Mouse (Mus musculus) heart, embryonic 14.5 days (tissue): ENCODE measurements around the gene Yju2. TPM values are rescaled to one million over a fixed set of nuclear protein-coding genes. Genes with fewer than 3 reads are reported as not detected.
A peak's percentile ranks its signal among the peaks of the same experiment; 100 is the strongest.

Experiments
- ATAC-seq: fragments of 200-750 bp; cut with Nextera tagmentation; 2 replicates; pipeline ENCODE4 v1.8.0; 2017; ENCODE audit warnings: low read depth, moderate TSS enrichment; ENCODE audit not compliant: insufficient number of reproducible peaks, insufficient read depth, low FRiP score
- H3K27ac ChIP-seq, 2 experiments: fragments of 200-500 bp in 1 of 2; fragments of 300-500 bp in 1 of 2; sonication (generic) in 1 of 2; replicated peaks in 1 of 2; 2 replicates each; pipeline ENCODE4 v1.5.1; 2012 to 2014; ENCODE audit warnings: low read depth in 2 of 2, low read length in 2 of 2, control low read depth in 1 of 2, mild to moderate bottlenecking in 1 of 2, mixed read lengths in 1 of 2; ENCODE audit not compliant: control insufficient read depth in 1 of 2, insufficient read depth in 1 of 2
- H3K27me3 ChIP-seq: fragments of 300-500 bp; sonication (generic); 2 replicates; pipeline ENCODE4 v1.6.1; 2014; ENCODE audit warnings: mild to moderate bottlenecking, low read length, control low read depth; ENCODE audit not compliant: control insufficient read depth, insufficient read depth
- H3K36me3 ChIP-seq: fragments of 300-500 bp; sonication (generic); 2 replicates; pipeline ENCODE4 v1.6.1; 2014; ENCODE audit warnings: mild to moderate bottlenecking, control low read depth, low read length, mixed read lengths; ENCODE audit not compliant: control insufficient read depth, insufficient read depth
- H3K4me1 ChIP-seq, 2 experiments: fragments of 200-500 bp in 1 of 2; fragments of 300-500 bp in 1 of 2; sonication (generic) in 1 of 2; 2 replicates each; pipeline ENCODE4 v1.6.1; 2012 to 2014; ENCODE audit warnings: low read length in 2 of 2, control low read depth in 1 of 2, mixed read lengths in 1 of 2; ENCODE audit not compliant: control insufficient read depth in 2 of 2, insufficient read depth in 2 of 2
- H3K4me2 ChIP-seq: fragments of 300-500 bp; sonication (generic); 2 replicates; pipeline ENCODE4 v1.6.1; 2014; ENCODE audit warnings: mild to moderate bottlenecking, low read length
- H3K4me3 ChIP-seq, 2 experiments: fragments of 200-500 bp in 1 of 2; fragments of 300-500 bp in 1 of 2; sonication (generic) in 1 of 2; 2 replicates each; pipeline ENCODE4 v1.5.1; 2012 to 2014; ENCODE audit warnings: low read length in 2 of 2, mild to moderate bottlenecking in 2 of 2, control low read depth in 1 of 2, low read depth in 1 of 2, moderate library complexity in 1 of 2; ENCODE audit not compliant: control insufficient read depth in 1 of 2, insufficient read depth in 1 of 2
- H3K9ac ChIP-seq: fragments of 300-500 bp; sonication (generic); 2 replicates; pipeline ENCODE4 v1.6.1; 2014; ENCODE audit warnings: mild to moderate bottlenecking, low read length
- H3K9me3 ChIP-seq: fragments of 300-500 bp; sonication (generic); 2 replicates; pipeline ENCODE4 v1.6.1; 2016; ENCODE audit warnings: low read length, control low read depth; ENCODE audit not compliant: control insufficient read depth
- WGBS: fragments of 180-500 bp; shearing (Covaris S2); extraction: QIAGEN DNeasy Blood & Tissue Kit; methylation state at CpG from one replicate; pipeline ENCODE4 v1.1.7; 2014; 5-methylcytosine and 5-hydroxymethylcytosine counted together
- polyA plus RNA-seq: library from polyadenylated mRNA; unstranded; fragments of >200 nt; fragmentation: Nextera tagmentation; extraction: Ambion mirVana; gene quantifications from 2 replicates; pipeline ENCODE4 v1.2.1, GENCODE M21; 2014

Gene Yju2
- polyA plus RNA-seq, 1 experiment from 2014 or later, result 13.5 TPM

GRCm38 (mm10) chr17:55996007-55996406, 37.1 kb downstream of the Yju2 start:
- Histone ChIP-seq H3K4me1 (peaks cover 0 to 3% of the 10 kb centered on the region in 2 experiments; a peak in 1 of 4 replicates), H3K4me3 (no peak overlapping the region), H3K36me3 (no peaks in the 10 kb centered on the region), H3K9ac (no peak overlapping the region), H3K4me2 (no peak overlapping the region), H3K9me3 (no peaks in the 10 kb centered on the region), H3K27me3 (peaks cover 10% of the 10 kb centered on the region; the same call in 1 of the 2 replicates), H3K27ac (no peak overlapping the region)
- no peak for ATAC-seq
- WGBS, result 85% methylated on average over 15 of the region's 15 CpGs

GRCm38 (mm10) chr17:55999794-56000499, 41.0 kb downstream of the Yju2 start:
- H3K36me3 ChIP-seq, result no peaks in the 10 kb centered on the region
- peaks cover 0 to 3% of the 10 kb centered on the region in 2 experiments; a peak in 1 of 4 replicates for H3K4me1 ChIP-seq
- WGBS, result 11% methylated on average over 30 of the region's 30 CpGs
- 0 out of 4 replicates have a peak overlapping the region, but pooled peaks of 1 of the 2 experiments have one; percentile 3 for H3K4me3 ChIP-seq
- peaks cover 19% of the 10 kb centered on the region; the same call in 1 of the 2 replicates for H3K27me3 ChIP-seq
- peak overlapping the region; percentile 23 for H3K4me2 ChIP-seq
- H3K9ac ChIP-seq, result no peak overlapping the region
- H3K27ac ChIP-seq, result no peak overlapping the region
- ATAC-seq, result no peak
- H3K9me3 ChIP-seq, result no peaks in the 10 kb centered on the region

DNA sequence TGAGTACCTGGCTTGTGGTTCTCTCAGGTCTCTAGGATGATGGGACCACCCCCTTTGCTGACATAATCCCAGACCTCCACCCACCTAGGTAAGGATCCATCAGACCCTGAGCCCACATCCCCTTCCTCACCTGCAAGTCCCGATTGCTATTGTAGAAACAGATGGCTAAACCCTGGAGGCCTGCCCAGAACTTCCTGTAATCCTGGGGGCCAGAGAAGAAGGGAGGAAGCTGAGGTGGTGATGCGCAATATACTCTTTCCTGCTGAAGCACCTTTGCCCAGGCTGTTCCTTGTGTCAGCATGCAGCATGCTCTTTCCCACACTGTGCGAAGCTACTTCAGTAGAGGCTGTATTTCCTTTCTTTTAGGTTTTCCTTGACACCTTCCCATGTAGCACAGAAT, 44.1 kb downstream of the Yju2 start:
- no peak overlapping the region for H3K4me2 ChIP-seq
- no peak overlapping the region for H3K27ac ChIP-seq
- H3K4me1 ChIP-seq, result peaks cover 9 to 11% of the 10 kb centered on the region in 2 experiments; a peak in 3 of 4 replicates
- H3K4me3 ChIP-seq, result no peak overlapping the region
- H3K27me3 ChIP-seq, result peaks cover 19% of the 10 kb centered on the region; the same call in 1 of the 2 replicates
- H3K36me3 ChIP-seq, result no peaks in the 10 kb centered on the region
- no peak overlapping the region for H3K9ac ChIP-seq
- ATAC-seq, result no peak
- 72% methylated on average over 3 of the region's 3 CpGs for WGBS
- no peaks in the 10 kb centered on the region for H3K9me3 ChIP-seq

DNA sequence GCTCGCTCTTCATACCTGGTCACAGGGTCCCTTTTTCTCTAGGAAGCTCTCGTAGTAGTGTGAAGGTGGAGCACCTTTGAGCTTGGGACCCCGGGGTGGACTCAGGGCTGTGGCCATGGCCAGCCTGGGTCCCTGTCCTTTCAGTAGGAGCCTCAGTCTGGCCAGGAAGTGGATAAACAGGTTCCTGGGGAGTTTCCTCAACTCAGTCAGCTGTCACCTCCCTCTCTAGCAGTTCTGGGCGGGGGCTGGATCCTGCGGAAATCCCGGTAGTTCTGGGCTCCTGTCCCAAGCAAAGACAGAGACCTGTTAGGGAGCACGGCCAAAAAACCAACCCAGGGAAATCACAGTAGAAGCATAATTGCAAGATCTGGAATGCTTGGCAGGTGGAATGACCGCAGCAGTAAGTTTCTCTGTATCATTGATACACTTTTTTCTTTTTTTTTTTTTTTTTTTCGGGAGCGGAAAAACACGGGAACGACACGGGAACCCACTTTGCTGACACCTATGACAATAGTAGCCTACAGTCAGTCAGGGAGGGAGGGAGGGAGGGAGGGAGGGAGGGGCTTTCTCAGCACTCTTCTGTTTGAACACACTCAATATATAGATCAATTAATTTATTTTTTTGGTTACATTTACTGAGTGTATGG, 46.6 kb downstream of the Yju2 start, which contains the start of the genes Stap2 and Mpnd:
Gene Stap2, minus strand, starts transcription at position 170 of the 647 bp plus-strand sequence.
Gene Mpnd, plus strand, starts transcription at position 297 of the 647 bp plus-strand sequence.
- Histone ChIP-seq H3K4me2 (peak within 1 kb of the TSS; percentile 48), H3K4me3 (peak within 1 kb of the TSS; percentile 24 to 35), H3K4me1 (peaks cover 14 to 20% of the 10 kb centered on the region in 2 experiments), H3K9me3 (no peaks in the 10 kb centered on the region), H3K27ac (peak within 1 kb of the TSS in 1 of 2 experiments; percentile 5; a peak in 1 of 4 replicates), H3K36me3 (no peaks in the 10 kb centered on the region), H3K27me3 (peaks cover 13% of the 10 kb centered on the region; the same call in 1 of the 2 replicates), H3K9ac (peak within 1 kb of the TSS; percentile 51; the same call in 1 of the 2 replicates)
- ATAC-seq, result no peak
- 26% methylated on average over 12 of the region's 13 CpGs for WGBS

- Histone ChIP-seq H3K4me3 (no peak overlapping the region), H3K36me3 (peaks cover 9% of the 10 kb centered on the region), H3K27me3 (peaks cover 4% of the 10 kb centered on the region; the same call in 1 of the 2 replicates), H3K4me1 (peaks cover 14 to 21% of the 10 kb centered on the region in 2 experiments), H3K27ac (no peak overlapping the region; a peak in 1 of 4 replicates), H3K9me3 (no peaks in the 10 kb centered on the region), H3K9ac (no peak overlapping the region), H3K4me2 (no peak overlapping the region)
- no peak for ATAC-seq
- 36% methylated on average over 10 of the region's 10 CpGs for WGBS
Observed at GRCm38 (mm10) chr17:56006956-56007355, 48.1 kb downstream of the Yju2 start.

DNA sequence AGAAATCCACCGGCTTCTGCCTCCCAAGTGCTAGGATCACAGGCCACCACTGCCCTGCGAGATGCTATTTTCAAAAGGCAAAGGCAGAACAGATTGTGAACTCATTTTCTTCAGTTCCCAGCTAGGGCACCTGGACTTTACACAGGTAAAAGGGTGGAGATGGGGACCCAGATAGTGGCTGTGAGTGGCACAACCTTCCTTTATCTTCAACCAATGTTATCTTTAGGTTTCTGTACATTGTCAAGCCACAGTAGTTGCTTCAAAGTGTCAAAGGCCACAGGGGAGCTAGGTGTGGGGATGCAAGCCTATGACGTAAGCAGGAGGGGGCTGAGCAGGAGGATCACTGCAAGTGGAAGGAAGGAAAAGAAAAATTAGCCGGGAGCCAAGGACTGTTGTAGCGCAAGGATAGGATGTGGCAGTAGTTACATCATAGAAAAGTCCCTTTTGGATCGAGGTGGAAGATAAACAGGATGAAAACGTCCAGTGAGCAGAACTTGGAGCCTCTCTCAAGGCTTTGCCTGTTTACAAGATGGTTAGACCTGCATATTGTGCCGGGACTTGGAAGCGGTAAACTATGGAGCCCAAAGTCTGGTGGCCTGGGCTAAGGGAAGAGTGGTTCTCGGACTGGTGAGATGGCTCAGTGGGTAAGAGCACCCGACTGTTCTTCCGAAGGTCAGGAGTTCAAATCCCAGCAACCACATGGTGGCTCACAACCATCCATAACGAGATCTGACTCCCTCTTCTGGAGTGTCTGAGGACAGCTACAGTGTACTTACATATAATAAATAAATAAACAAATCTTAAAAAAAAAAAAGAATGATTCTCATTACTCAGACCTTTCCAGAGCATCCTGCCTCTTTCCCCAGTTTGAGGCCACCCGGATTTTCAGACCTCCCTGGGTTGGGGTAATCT, 48.8 kb downstream of the Yju2 start:
- H3K4me1 ChIP-seq, result peaks cover 14 to 21% of the 10 kb centered on the region in 2 experiments

More for the DNA sequence above, 48.8 kb downstream of the Yju2 start:
- no peaks in the 10 kb centered on the region for H3K9me3 ChIP-seq
- peak overlapping the region; percentile 30 to 79 for H3K27ac ChIP-seq
- peak overlapping the region; percentile 31 to 69 for H3K4me3 ChIP-seq
- peaks cover 15% of the 10 kb centered on the region for H3K36me3 ChIP-seq
- 25% methylated on average over 13 of the region's 14 CpGs for WGBS
- peak overlapping the region; percentile 96 for H3K4me2 ChIP-seq
- no peak for ATAC-seq
- peaks cover 4% of the 10 kb centered on the region; the same call in 1 of the 2 replicates for H3K27me3 ChIP-seq
- H3K9ac ChIP-seq, result peak overlapping the region; percentile 73; the same call in 1 of the 2 replicates
